Mouse (Mus musculus) testis, adult 2 months (tissue): ENCODE data around the gene Col9a2. TPM values are rescaled to one million over a fixed set of nuclear protein-coding genes. Genes with fewer than 3 reads are reported as not detected.
A peak's percentile ranks its signal among the peaks of the same experiment; 100 is the strongest.

Source experiments
- H3K27ac ChIP-seq: fragments of 200-500 bp; 2 replicates; pipeline ENCODE4 v1.5.1; 2012; ENCODE audit warnings: low read depth, low read length; ENCODE audit not compliant: control insufficient read depth, insufficient read depth
- H3K27me3 ChIP-seq: fragments of 200-500 bp; 2 replicates; pipeline ENCODE4 v1.6.1; 2012; ENCODE audit warnings: mild to moderate bottlenecking, low read length, moderate library complexity; ENCODE audit not compliant: control insufficient read depth, insufficient read depth
- H3K36me3 ChIP-seq: fragments of 200-500 bp; 2 replicates; pipeline ENCODE4 v1.6.1; 2012; ENCODE audit warnings: mild to moderate bottlenecking, low read length; ENCODE audit not compliant: control insufficient read depth, insufficient read depth
- H3K4me1 ChIP-seq: fragments of 200-500 bp; 2 replicates; pipeline ENCODE4 v1.6.1; 2012; ENCODE audit warnings: low read length; ENCODE audit not compliant: control insufficient read depth, insufficient read depth
- H3K4me3 ChIP-seq: fragments of 200-500 bp; 2 replicates; pipeline ENCODE4 v1.5.1; 2012; ENCODE audit warnings: low read depth, mild to moderate bottlenecking, low read length, moderate library complexity, mixed read lengths; ENCODE audit not compliant: control insufficient read depth
- CTCF ChIP-seq: fragments of 200-500 bp; IDR thresholded peaks from 2 replicates; pipeline ENCODE4 v1.5.1; 2012; ENCODE audit warnings: low read depth, mild to moderate bottlenecking, inconsistent platforms, low read length, moderate library complexity; ENCODE audit not compliant: control insufficient read depth, insufficient read depth, insufficient replicate concordance
- POLR2A ChIP-seq: fragments of 200-500 bp; IDR thresholded peaks from 2 replicates; pipeline ENCODE4 v1.6.1; 2012; ENCODE audit warnings: low read depth, mild to moderate bottlenecking, inconsistent platforms, low read length, moderate library complexity; ENCODE audit not compliant: control insufficient read depth
- polyA plus RNA-seq: library from polyadenylated mRNA; depleted of rRNA; stranded (reverse); fragments of >200 nt; gene quantifications from 2 replicates; pipeline ENCODE4 v1.2.3, GENCODE M21; 2012

The Col9a2 gene
- polyA plus RNA-seq, 1 experiment = 0.10 TPM

DNA sequence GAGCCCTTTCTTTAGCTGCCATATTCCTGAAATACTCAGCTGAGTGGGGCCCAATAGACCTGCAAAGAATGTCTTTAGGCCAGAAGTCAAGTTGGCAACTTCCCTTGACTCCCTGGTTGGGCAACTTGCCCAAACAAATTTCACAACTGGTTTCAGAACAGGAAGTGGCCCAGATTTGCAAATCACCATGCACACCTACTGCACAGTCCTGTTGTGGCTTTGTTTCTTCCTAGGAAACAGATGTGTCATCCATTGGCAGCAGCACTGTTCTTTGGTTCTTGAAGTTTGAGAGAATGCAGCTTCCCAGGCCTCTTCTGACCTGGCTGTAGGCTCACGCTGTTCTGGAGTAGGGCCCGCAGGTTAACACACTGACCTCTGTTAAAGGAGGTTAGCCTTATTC lies 15.2 kb upstream of the Col9a2 start:
- H3K27ac ChIP-seq = no peak overlapping the region
- TF ChIP-seq CTCF (no peak), POLR2A (no peak)
- no peak overlapping the region for H3K4me3 ChIP-seq
- no peaks in the 10 kb centered on the region for H3K27me3 ChIP-seq
- H3K4me1 ChIP-seq = no peaks in the 10 kb centered on the region; the same call in 1 of the 2 replicates
- no peaks in the 10 kb centered on the region for H3K36me3 ChIP-seq

- H3K4me3 ChIP-seq = no peak overlapping the region
- no peak for TF ChIP-seq POLR2A
- TF ChIP-seq CTCF = no peak
- H3K36me3 ChIP-seq = no peaks in the 10 kb centered on the region
- H3K4me1 ChIP-seq = no peaks in the 10 kb centered on the region; the same call in 1 of the 2 replicates
- H3K27me3 ChIP-seq = no peaks in the 10 kb centered on the region
- H3K27ac ChIP-seq = no peak overlapping the region
Observed at GRCm38 (mm10) chr4:121025681-121026080, 13.5 kb upstream of the Col9a2 start.

GRCm38 (mm10) chr4:121028146-121028545 lies 11.0 kb upstream of the Col9a2 start:
- Histone ChIP-seq H3K4me1 (no peaks in the 10 kb centered on the region; the same call in 1 of the 2 replicates), H3K27me3 (no peaks in the 10 kb centered on the region)
- TF ChIP-seq CTCF (no peak), POLR2A (no peak)

GRCm38 (mm10) chr4:121028659-121029392 lies 10.4 kb upstream of the Col9a2 start:
- no peak overlapping the region for H3K27ac ChIP-seq
- H3K36me3 ChIP-seq = no peaks in the 10 kb centered on the region
- no peaks in the 10 kb centered on the region for H3K27me3 ChIP-seq
- H3K4me3 ChIP-seq = no peak overlapping the region
- H3K4me1 ChIP-seq = no peaks in the 10 kb centered on the region; the same call in 1 of the 2 replicates
- TF ChIP-seq CTCF (peak; percentile 85), POLR2A (no peak)

More at GRCm38 (mm10) chr4:121028146-121028545, 11.0 kb upstream of the Col9a2 start:
- Histone ChIP-seq H3K36me3 (no peaks in the 10 kb centered on the region), H3K27ac (no peak overlapping the region), H3K4me3 (no peak overlapping the region)

DNA sequence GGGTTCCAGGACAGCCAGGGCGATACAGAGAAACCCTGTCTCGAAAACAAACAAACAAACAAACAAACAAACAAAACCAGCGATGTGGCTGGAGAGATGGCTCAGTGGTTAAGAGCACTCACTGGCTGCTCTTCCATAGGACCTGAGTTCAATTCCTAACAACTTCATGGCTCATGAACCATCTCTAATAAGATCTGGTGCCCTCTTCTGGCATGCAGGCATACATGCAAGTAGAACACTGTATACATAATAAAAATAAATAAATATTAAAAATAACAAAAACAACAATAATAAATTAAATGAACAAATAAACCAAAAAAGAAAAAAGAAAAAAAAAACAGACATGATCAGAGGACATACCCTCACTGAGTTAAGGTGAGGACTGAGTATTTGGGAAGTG lies 9.6 kb upstream of the Col9a2 start:
- H3K27ac ChIP-seq = no peak overlapping the region
- no peaks in the 10 kb centered on the region for H3K27me3 ChIP-seq
- TF ChIP-seq POLR2A (no peak), CTCF (no peak)
- no peak overlapping the region for H3K4me3 ChIP-seq
- no peaks in the 10 kb centered on the region for H3K36me3 ChIP-seq
- no peaks in the 10 kb centered on the region; the same call in 1 of the 2 replicates for H3K4me1 ChIP-seq

- H3K4me1 ChIP-seq = no peaks in the 10 kb centered on the region; the same call in 1 of the 2 replicates
- H3K36me3 ChIP-seq = no peaks in the 10 kb centered on the region
- no peak overlapping the region for H3K4me3 ChIP-seq
- no peak overlapping the region for H3K27ac ChIP-seq
- no peak for TF ChIP-seq CTCF
- TF ChIP-seq POLR2A = no peak
- H3K27me3 ChIP-seq = no peaks in the 10 kb centered on the region
Observed at GRCm38 (mm10) chr4:121031440-121031839, 7.7 kb upstream of the Col9a2 start.

GRCm38 (mm10) chr4:121033006-121033405 lies 6.2 kb upstream of the Col9a2 start:
- no peaks in the 10 kb centered on the region for H3K27me3 ChIP-seq
- H3K4me3 ChIP-seq = no peak overlapping the region
- no peaks in the 10 kb centered on the region; the same call in 1 of the 2 replicates for H3K4me1 ChIP-seq
- TF ChIP-seq POLR2A (no peak), CTCF (no peak)
- no peaks in the 10 kb centered on the region for H3K36me3 ChIP-seq
- H3K27ac ChIP-seq = no peak overlapping the region
